Mouse (Mus musculus) neural tube, embryonic 11.5 days (tissue): ENCODE data around the gene Washc1. TPM values are rescaled to one million over a fixed set of nuclear protein-coding genes. Genes with fewer than 3 reads are reported as not detected.
"Not testable (repeated sequence)": the region's sequence is repeated elsewhere in the genome, so short reads cannot be mapped to it uniquely, and the experiment has no call there.

Experiments
- ATAC-seq: fragments of 200-750 bp; cut with Nextera tagmentation; 2 replicates; pipeline ENCODE4 v1.8.0; 2017; ENCODE audit warnings: moderate number of reproducible peaks, mild to moderate bottlenecking, moderate TSS enrichment, moderate library complexity; ENCODE audit not compliant: insufficient read depth, low FRiP score, low TSS enrichment
- DNase-seq: peaks from one replicate; pipeline ENCODE4 v3.0.0-alpha.2; 2015; ENCODE audit warnings: low spot score
- H3K27ac ChIP-seq: fragments of 300-500 bp; sonication (generic); 2 replicates; pipeline ENCODE4 v1.5.1; 2014; ENCODE audit warnings: low read depth, mild to moderate bottlenecking, low read length
- H3K27me3 ChIP-seq: fragments of 300-500 bp; sonication (generic); 2 replicates; pipeline ENCODE4 v1.6.1; 2014; ENCODE audit warnings: mild to moderate bottlenecking, low read length, mixed read lengths; ENCODE audit not compliant: control insufficient read depth, insufficient read depth
- H3K36me3 ChIP-seq: fragments of 300-500 bp; sonication (generic); 2 replicates; pipeline ENCODE4 v1.6.1; 2014; ENCODE audit warnings: mild to moderate bottlenecking, low read length, moderate library complexity, mixed read lengths; ENCODE audit not compliant: control insufficient read depth, insufficient read depth
- H3K4me1 ChIP-seq: fragments of 300-500 bp; sonication (generic); 2 replicates; pipeline ENCODE4 v1.6.1; 2014; ENCODE audit warnings: low read length, mixed read lengths; ENCODE audit not compliant: control insufficient read depth, insufficient read depth
- H3K4me2 ChIP-seq: fragments of 300-500 bp; sonication (generic); 2 replicates; pipeline ENCODE4 v1.6.1; 2014; ENCODE audit warnings: low read depth, mild to moderate bottlenecking, moderate library complexity
- H3K4me3 ChIP-seq: fragments of 300-500 bp; sonication (generic); 2 replicates; pipeline ENCODE4 v1.5.1; 2014; ENCODE audit warnings: low read depth, low read length
- H3K9ac ChIP-seq: fragments of 300-500 bp; sonication (generic); 2 replicates; pipeline ENCODE4 v1.6.1; 2014; ENCODE audit warnings: mild to moderate bottlenecking, low read length
- H3K9me3 ChIP-seq: fragments of 300-500 bp; sonication (generic); 2 replicates; pipeline ENCODE4 v1.6.1; 2016; ENCODE audit warnings: low read length; ENCODE audit not compliant: control insufficient read depth
- WGBS: fragments of 180-500 bp; shearing (Covaris S2); extraction: QIAGEN DNeasy Blood & Tissue Kit; methylation state at CpG from one replicate; pipeline ENCODE4 v1.1.7; 2014; 5-methylcytosine and 5-hydroxymethylcytosine counted together
- polyA plus RNA-seq: library from polyadenylated mRNA; unstranded; fragments of >200 nt; fragmentation: Nextera tagmentation; extraction: Ambion mirVana; gene quantifications from 2 replicates; pipeline ENCODE4 v1.2.1, GENCODE M21; 2014

Washc1 gene
- 31.1 and 31.5 TPM in 2 replicates for polyA plus RNA-seq

DNA sequence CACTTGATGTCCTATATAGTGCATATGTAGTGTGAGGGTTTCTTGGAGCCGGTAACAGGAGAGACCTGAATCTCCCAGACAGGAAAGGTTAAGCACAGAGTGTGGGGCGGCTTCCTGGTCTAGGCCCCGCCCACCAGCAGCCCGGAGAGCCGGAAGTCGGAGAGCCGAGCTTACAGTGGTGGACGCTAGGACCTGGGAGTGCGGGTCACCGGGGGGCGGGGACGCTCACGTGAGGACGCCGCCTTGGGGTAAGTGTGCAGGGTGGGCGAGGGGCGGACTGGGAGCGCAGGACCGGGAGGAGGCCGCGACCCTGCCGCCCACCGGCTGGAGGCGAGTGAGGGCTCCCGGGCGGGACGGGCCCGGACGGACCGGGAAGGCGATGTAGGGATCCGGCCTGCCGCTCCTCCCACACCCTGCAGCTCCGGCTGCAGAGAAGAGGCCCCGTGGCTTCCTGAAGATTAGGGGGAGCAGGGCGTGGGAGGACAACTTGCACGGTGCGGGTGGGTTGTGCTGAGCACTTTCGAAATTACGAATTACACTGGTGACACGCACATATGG lies at the start of gene Washc1:
Gene Washc1 (plus strand): TSS at position 144 of the 558 bp plus-strand sequence.
- Histone ChIP-seq H3K9me3 (no peaks in the 10 kb centered on the region), H3K4me2 (peak within 1 kb of the TSS; percentile 44), H3K4me1 (peaks cover 8% of the 10 kb centered on the region), H3K4me3 (peak within 1 kb of the TSS; percentile 81), H3K9ac (peak within 1 kb of the TSS; percentile 78), H3K27me3 (no peaks in the 10 kb centered on the region), H3K36me3 (peaks cover 4% of the 10 kb centered on the region), H3K27ac (0 out of 2 replicates have a peak within 1 kb of the TSS, but pooled peaks have one; percentile 17)
- DNase-seq = peak; percentile 94
- WGBS = under 1% methylated on average over 38 of the region's 41 CpGs
- ATAC-seq = peak; percentile 96

GRCm38 (mm10) chr17:66065115-66065514 lies 46.2 kb upstream of the Washc1 start:
- H3K27ac ChIP-seq = no peak overlapping the region

DNA sequence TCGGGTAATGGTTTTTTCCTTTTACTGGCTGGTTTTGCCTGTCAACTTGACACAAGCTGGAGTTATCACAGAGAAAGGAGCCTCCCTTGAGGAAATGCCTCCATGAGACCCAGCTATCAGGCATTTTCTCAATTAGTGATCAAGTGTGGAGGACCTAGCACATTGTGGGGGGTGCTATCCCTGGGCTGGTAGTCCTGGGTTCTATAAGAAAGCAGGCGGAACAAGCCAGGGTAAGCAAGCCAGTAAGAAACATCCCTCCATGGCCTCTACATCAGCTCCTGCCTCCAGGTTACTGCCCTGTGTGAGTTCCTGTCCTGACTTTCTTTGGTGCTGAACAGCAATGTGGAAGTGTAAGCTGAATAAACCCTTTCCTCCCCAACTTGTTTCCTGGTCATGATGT lies 42.3 kb upstream of the Washc1 start:
- H3K36me3 ChIP-seq, H3K4me1 ChIP-seq, DNase-seq, H3K9ac ChIP-seq, H3K27me3 ChIP-seq, H3K9me3 ChIP-seq, H3K27ac ChIP-seq, H3K4me3 ChIP-seq, H3K4me2 ChIP-seq, ATAC-seq: not testable (repeated sequence)
- 97% methylated on average over 2 of the region's 2 CpGs for WGBS

More at GRCm38 (mm10) chr17:66065115-66065514, 46.2 kb upstream of the Washc1 start:
- H3K4me1 ChIP-seq = no peaks in the 10 kb centered on the region
- H3K9me3 ChIP-seq = no peaks in the 10 kb centered on the region
- no peak overlapping the region for H3K4me3 ChIP-seq
- DNase-seq (no peak), ATAC-seq (no peak)
- H3K9ac ChIP-seq = no peak overlapping the region
- no peaks in the 10 kb centered on the region for H3K27me3 ChIP-seq
- no peaks in the 10 kb centered on the region for H3K36me3 ChIP-seq
- 86% methylated on average over 4 of the region's 4 CpGs for WGBS
- no peak overlapping the region for H3K4me2 ChIP-seq

DNA sequence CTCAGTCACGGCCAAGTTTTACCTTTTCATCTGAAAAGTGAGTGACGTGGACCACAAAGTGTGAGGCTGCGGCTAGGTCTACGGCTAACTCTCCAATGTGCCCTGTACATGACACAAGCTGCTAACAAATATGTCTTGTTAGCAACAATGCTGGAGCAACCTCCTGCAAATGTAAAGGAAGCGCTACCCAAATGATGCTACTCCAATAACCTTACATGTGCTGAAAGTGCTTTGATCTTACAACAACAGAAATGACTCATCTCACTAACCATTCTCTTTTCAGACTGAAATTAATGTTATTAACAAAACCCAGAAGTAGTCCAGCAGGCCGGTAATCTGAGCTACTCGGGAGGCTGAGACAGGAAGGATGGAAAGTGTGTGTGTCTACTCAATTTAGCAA lies 37.4 kb upstream of the Washc1 start:
- Histone ChIP-seq H3K27ac (no peak overlapping the region), H3K36me3 (no peaks in the 10 kb centered on the region), H3K9ac (no peak overlapping the region), H3K27me3 (no peaks in the 10 kb centered on the region), H3K4me2 (no peak overlapping the region), H3K4me3 (no peak overlapping the region), H3K4me1 (peaks cover 11% of the 10 kb centered on the region; the same call in 1 of the 2 replicates), H3K9me3 (no peaks in the 10 kb centered on the region)
- no peak for DNase-seq
- no peak for ATAC-seq
- 88% methylated on average over 7 of the region's 7 CpGs for WGBS

DNA sequence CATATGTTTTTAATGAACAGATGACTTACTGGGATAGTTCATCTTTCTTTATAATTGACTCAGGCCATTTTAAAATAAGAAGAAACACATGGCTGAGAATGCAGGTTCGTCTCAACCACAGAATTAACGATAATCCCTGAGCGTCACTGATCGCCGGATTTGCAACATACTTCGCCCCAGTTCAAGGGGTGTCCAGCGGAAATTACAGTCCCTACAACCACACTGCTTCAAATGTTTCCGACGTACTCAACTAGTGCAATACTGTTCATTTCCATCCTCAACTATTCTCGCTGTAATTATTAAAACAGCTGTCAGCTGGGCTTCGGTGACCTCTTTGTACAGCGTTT lies 35.5 kb upstream of the Washc1 start:
- DNase-seq = peak; percentile 12
- Histone ChIP-seq H3K4me2 (peak overlapping the region; percentile 81), H3K27ac (no peak overlapping the region), H3K4me1 (peaks cover 11% of the 10 kb centered on the region; the same call in 1 of the 2 replicates), H3K4me3 (peak overlapping the region; percentile 96), H3K27me3 (no peaks in the 10 kb centered on the region), H3K9ac (peak overlapping the region; percentile 76), H3K9me3 (no peaks in the 10 kb centered on the region), H3K36me3 (peaks cover 3% of the 10 kb centered on the region; the same call in 1 of the 2 replicates)
- 10% methylated on average over 12 of the region's 12 CpGs for WGBS
- ATAC-seq = no peak

GRCm38 (mm10) chr17:66076174-66076927 lies 35.0 kb upstream of the Washc1 start:
- peak overlapping the region; percentile 81 for H3K4me2 ChIP-seq
- DNase-seq = no peak
- H3K9ac ChIP-seq = peak overlapping the region; percentile 76
- peak overlapping the region; percentile 89 for H3K27ac ChIP-seq
- H3K27me3 ChIP-seq = no peaks in the 10 kb centered on the region
- peak; percentile 82 for ATAC-seq
- H3K9me3 ChIP-seq = no peaks in the 10 kb centered on the region
- peak overlapping the region; percentile 96 for H3K4me3 ChIP-seq
- H3K4me1 ChIP-seq = peaks cover 11% of the 10 kb centered on the region; the same call in 1 of the 2 replicates
- under 1% methylated on average over 76 of the region's 95 CpGs for WGBS
- peaks cover 3% of the 10 kb centered on the region; the same call in 1 of the 2 replicates for H3K36me3 ChIP-seq

DNA sequence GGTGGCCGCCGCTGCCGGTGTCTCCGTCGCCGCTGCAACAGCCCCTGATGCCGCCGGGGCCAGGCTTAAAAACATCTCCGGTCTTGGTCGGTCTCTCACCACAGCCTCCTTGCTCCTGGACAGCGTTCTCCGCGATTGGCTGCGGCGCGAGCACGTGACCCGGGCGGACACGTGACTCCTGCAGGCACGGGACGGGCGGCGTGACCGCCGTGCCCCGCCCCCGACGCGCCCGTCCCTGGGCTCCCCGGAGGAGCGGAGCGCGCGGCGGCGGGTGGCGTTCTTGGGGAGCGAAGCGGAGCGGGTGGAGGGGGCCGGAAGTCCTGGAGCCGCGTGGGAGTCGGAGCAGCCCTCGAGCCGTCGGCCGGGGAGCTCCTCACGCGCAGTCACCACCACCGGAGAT lies 34.4 kb upstream of the Washc1 start, which contains the start of gene Ankrd12:
Gene Ankrd12 (minus strand): TSS at position 156 of the 400 bp plus-strand sequence.
- peak within 1 kb of the TSS; percentile 76 for H3K9ac ChIP-seq
- H3K4me2 ChIP-seq = peak within 1 kb of the TSS; percentile 81
- WGBS = under 1% methylated on average over 53 of the region's 53 CpGs
- no peaks in the 10 kb centered on the region for H3K27me3 ChIP-seq
- ATAC-seq (peak; percentile 98), DNase-seq (peak; percentile 95)
- H3K9me3 ChIP-seq = no peaks in the 10 kb centered on the region
- peak within 1 kb of the TSS; percentile 89 for H3K27ac ChIP-seq
- H3K36me3 ChIP-seq = peaks cover 3% of the 10 kb centered on the region; the same call in 1 of the 2 replicates
- peaks cover 11% of the 10 kb centered on the region; the same call in 1 of the 2 replicates for H3K4me1 ChIP-seq
- H3K4me3 ChIP-seq = peak within 1 kb of the TSS; percentile 96

DNA sequence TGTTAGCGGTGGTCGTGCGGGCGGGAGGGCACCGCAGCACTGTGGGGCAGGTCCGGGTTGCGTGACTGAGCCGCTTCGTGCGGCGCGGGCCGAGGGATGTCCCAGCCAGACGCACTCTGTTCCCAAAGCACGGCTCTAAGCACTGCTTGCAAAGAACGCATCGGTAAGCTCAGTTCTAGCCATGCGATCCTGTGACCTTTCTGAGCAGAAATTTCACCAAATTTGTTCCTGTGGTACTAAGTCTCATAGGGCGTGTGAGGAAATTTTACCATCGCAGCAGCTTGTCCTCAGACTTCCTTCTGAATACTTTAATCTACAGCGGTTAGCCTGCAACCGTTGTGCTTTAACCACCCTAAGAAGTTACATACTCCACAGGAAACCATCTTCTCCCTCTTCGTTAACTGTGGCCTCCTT lies 33.9 kb upstream of the Washc1 start:
- H3K36me3 ChIP-seq = peaks cover 3% of the 10 kb centered on the region; the same call in 1 of the 2 replicates
- H3K27ac ChIP-seq = peak overlapping the region; percentile 89
- peaks cover 11% of the 10 kb centered on the region; the same call in 1 of the 2 replicates for H3K4me1 ChIP-seq
- H3K4me3 ChIP-seq = peak overlapping the region; percentile 96
- under 1% methylated on average over 23 of the region's 23 CpGs for WGBS
- peak overlapping the region; percentile 81 for H3K4me2 ChIP-seq
- no peaks in the 10 kb centered on the region for H3K27me3 ChIP-seq
- no peak for DNase-seq
- peak overlapping the region; percentile 76 for H3K9ac ChIP-seq
- ATAC-seq = peak; percentile 59; the same call in 1 of the 2 replicates
- no peaks in the 10 kb centered on the region for H3K9me3 ChIP-seq
